Mouse (Mus musculus): ENCODE results near the gene Ccdc47.
"Not testable (repeated sequence)": the region's sequence is repeated elsewhere in the genome, so short reads cannot be mapped to it uniquely, and the experiment has no call there.

Gene Ccdc47

GRCm38 (mm10) chr11:106215927-106216729 is at the start of gene Ccdc47:
Gene Ccdc47, minus strand, starts transcription at chr11:106216344.
- peak; percentile 99 for DNase-seq (ENCODE audit: low spot score)

- DNase-seq (ENCODE audit: low spot score) = no peak
These were observed 49.4 kb upstream of the Ccdc47 start for GRCm38 (mm10) chr11:106265570-106265969.

DNA sequence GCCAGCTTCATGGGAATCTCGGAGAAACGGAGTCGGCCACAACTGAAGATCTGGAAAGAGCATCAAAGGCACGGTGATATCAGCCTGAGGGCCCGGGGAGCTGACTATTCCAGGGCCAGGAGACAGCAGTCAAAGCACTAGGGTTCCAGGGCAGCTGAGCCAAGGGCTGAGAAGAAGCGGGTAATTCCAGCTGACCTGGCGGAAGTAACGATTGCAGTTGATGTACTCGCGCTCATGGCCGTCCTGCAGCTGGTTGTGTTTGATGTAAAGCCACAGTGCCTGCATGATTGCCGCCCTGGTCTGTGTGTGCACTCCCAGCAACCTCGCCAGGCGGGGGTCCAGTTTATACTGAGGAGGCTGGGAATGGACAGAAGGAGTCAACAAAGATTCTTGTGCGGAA is 48.8 kb upstream of the Ccdc47 start:
- no peak for DNase-seq (ENCODE audit: low spot score)

- DNase-seq (ENCODE audit: low spot score) = no peak
These were observed 47.8 kb upstream of the Ccdc47 start for GRCm38 (mm10) chr11:106263963-106264362.

DNA sequence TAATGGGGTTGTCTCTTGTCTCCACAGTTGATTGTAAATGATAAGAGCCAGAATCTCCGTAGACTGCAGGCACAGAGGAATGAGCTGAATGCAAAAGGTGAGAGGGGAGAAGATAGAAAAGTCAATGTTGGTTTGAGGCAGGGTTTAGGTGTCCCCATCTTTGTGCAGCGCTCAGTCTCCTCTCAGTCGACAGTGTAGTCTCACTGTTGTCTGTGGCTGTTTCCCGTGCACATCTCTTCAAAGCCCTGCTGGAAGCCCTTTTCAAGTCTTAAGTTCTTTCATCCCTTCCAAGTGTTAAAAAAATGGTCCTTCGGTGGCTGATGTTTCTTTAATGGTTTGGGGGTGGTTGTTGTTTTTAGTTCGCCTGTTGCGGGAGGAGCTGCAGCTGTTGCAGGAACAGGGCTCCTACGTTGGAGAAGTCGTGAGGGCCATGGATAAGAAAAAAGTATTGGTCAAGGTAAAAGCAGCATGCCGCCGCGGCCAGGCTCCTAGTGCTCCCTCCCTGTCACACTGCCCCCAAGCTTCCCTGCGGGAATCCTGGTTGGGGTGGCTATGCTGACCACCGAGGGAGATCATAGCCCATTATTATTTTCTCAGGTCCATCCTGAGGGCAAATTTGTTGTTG is 44.8 kb upstream of the Ccdc47 start:
- DNase-seq (ENCODE audit: low spot score) = no peak

- DNase-seq (ENCODE audit: low spot score) = no peak
These were observed 40.6 kb upstream of the Ccdc47 start for GRCm38 (mm10) chr11:106256775-106257174.

- peak; percentile 98 for DNase-seq (ENCODE audit: low spot score)
These were observed 39.7 kb upstream of the Ccdc47 start, which contains the start of the genes Ftsj3 and Psmc5 for GRCm38 (mm10) chr11:106255685-106256451. Gene Ftsj3, minus strand, starts transcription at chr11:106256079. Gene Psmc5, plus strand, starts transcription at chr11:106256154.

DNA sequence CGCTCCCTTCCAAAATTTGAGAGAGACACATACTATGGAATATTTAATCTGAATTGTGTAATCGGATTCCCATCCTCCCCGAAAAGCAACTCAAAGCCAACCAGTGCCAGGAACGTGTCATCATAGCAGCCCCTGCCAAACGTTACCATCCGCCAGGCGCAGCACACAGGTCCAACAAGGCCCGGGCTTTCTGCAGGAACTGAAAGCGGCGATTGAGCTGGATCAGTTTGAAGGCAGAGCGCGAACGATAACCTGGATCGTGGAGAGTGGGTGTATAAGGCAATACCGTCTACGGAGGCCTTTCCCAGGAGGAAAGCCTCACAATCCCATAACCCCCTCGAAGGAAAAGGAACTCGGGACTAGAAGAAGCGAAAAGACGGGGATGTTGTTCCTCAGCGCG is 39.0 kb upstream of the Ccdc47 start:
- no peak for DNase-seq (ENCODE audit: low spot score)

DNA sequence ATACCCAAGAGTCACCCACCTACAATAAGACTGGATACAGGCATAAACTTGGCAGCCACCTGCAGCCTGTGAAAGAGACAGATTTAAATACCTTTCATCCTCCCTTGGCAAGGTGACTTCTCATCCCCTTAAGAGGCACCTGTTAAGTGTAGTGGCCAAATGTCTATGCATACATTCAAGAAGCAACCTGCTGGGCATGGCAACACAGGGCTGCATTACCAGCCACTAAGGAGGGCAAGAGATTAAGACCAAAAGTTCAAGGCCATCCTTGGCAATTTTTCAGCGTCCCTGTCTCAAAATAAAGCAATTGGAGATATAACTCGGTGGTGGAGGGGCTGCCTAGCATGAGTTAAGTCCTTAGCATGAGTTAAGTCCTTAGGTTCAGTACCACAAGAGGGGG is 38.6 kb upstream of the Ccdc47 start:
- DNase-seq (ENCODE audit: low spot score) = no peak

- DNase-seq (ENCODE audit: low spot score) = no peak
These were observed 33.2 kb upstream of the Ccdc47 start for GRCm38 (mm10) chr11:106249326-106249725.

- peak; percentile 21 for DNase-seq (ENCODE audit: low spot score)
These were observed 30.7 kb upstream of the Ccdc47 start for GRCm38 (mm10) chr11:106246834-106247233.

GRCm38 (mm10) chr11:106233978-106234377 is 17.8 kb upstream of the Ccdc47 start:
- not testable (repeated sequence) for DNase-seq (ENCODE audit: low spot score)

DNA sequence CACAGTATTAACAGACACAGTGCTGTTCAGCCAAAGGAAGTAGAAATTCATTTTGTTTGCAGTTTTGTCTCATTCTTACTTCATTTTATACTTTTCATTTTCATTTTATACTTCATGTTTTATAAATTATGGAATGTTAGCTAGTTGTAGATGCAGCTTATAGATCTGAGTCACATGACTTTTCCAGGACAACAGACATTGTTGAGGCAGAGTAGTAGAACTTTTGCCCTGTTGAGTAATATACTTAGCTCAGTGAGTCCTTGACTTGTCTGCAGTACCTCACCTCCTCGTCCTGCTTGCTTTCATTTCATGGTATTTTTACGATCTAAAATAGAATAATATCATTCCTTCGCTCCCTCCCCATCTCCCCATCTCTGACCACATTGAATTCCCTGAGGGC is 4.5 kb upstream of the Ccdc47 start:
- DNase-seq (ENCODE audit: low spot score) = no peak

DNA sequence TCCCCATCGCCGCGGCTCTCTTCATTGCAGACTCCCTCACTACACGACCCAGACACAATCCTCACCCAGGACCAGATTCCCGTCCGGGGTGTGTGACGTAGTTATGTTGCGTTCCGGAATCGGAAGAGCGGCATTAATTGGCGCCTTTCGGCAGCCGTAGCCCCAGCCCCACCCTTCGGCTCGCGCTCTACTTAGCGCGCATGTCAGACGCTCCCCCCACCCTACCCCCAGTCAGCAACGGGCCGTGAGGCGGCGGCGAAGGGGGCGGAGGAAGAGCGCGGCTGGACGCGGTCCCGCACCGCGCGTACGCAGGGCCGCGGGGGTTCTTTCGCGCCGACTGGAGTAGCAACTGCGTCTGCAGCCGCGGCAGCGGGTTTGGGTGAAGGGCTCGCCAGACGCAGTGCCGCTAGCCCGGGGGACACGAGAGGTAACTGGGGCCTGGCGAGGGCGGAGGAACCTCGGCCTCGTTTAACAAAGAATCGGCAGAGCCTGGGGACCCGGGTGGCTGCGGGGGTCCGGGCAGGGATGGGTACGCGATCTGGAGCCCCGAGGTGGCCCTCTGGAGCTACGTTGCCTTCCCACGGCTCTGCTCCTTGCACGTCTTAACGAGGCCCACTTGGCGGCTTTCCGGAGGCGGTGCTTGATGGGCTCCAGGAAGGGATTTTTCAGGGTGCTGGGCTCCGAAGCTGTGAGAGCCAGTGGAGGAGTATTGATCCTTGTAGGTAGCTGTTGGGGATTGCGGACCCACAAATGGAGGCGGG is 766 bp upstream of the Ccdc47 start, which contains the start of gene Ddx42:
Gene Ddx42, plus strand, starts transcription at position 197 of the 761 bp plus-strand sequence.
- peak; percentile 96 for DNase-seq (ENCODE audit: low spot score)

DNA sequence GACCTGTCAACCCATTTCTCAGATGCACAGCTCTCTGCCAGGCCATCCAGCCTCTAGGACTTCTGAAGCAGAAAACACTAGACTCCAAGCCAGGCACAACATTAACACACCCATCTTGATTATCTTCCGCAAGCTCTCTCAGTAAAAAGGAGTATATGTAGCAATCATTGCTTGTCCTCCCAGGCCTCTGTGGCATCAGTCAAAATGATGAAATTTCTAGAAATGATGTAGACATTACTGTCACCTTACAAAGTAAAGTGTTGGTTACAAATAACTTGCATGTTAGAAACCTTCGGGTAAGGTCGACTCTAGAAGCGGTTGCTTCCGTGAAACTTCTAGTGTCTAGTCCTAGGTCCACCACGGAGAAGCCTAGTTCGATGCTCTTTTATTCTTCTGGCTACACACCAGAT is 689 bp downstream of the Ccdc47 start:
- DNase-seq (ENCODE audit: low spot score) = no peak

- no peak for DNase-seq (ENCODE audit: low spot score)
These were observed 1.3 kb downstream of the Ccdc47 start for GRCm38 (mm10) chr11:106214856-106215255.

- no peak for DNase-seq (ENCODE audit: low spot score)
These were observed 3.4 kb downstream of the Ccdc47 start for GRCm38 (mm10) chr11:106212771-106213170.

- DNase-seq (ENCODE audit: low spot score) = no peak
These were observed 14.1 kb downstream of the Ccdc47 start, which contains the start of gene Strada for GRCm38 (mm10) chr11:106202123-106202465. Gene Strada, minus strand, starts transcription at chr11:106202168.

- DNase-seq (ENCODE audit: low spot score) = no peak
These were observed 14.6 kb downstream of the Ccdc47 start for GRCm38 (mm10) chr11:106201337-106202122.

- no peak for DNase-seq (ENCODE audit: low spot score)
These were observed 15.4 kb downstream of the Ccdc47 start for GRCm38 (mm10) chr11:106200756-106201155.

DNA sequence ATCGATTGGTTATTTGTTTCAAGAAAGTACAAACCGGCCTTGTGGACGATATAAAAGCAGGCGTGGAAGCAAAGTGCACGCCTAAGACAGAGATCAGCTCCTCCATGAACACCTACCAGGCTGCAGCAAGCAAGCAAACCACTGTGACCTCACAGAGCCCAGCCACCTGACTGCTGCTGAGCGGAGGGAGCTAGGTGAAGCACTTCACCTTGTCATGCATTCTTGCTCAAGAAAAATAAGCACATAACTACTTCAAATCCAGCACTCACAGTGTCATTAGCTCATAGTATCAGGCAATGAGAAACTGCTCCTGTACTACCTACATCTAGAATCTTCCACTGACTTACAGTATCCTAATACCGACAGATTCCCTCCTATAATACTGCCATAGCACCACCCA is 16.1 kb downstream of the Ccdc47 start:
- DNase-seq (ENCODE audit: low spot score) = not testable (repeated sequence)
